ENCODE assay signal across 8 mouse cellular contexts in the genomic region with DNA sequence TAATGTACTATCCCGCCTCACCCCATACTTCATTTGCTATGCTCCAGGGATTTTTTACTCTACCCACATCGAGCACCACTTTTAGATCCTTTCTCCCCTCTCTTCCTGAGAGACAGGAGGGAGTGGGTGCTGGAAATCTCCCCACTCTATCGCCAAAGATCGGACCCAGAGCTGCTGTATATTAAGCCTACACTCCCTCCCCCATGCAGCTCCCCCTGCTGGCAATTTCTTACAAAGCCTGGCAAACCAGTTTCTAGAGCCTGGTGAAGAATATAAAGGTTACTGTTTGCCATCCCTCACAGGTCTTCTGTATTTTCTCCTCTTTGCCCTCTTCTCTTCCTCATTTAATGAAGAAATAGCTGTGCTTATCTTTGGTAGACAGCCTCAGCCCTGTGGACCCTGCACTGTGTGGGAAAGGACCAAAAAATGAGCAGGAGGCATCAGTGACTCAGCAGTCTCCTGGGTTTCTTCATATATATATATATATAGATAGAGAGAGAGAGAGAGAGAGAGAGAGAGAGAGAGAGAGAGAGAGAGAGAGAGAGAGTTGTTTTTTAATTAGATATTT. TPM values are rescaled to one million over a fixed set of nuclear protein-coding genes. Genes with fewer than 3 reads are reported as not detected.
DNase-seq lines count a peak whose midpoint lies in the region; ATAC-seq and TF ChIP-seq lines count a peak whose summit lies in the region.

No protein-coding gene starts in this region.

- H3K4me2 ChIP-seq in kidney, embryonic 16.5 days (replicated peaks; ENCODE audit: low read depth, low read length), result no peak overlapping the region

- no peaks in the 10 kb centered on the region for H3K9me3 ChIP-seq in kidney, embryonic 16.5 days (ENCODE audit: low read length)

- H3K36me3 ChIP-seq in kidney, adult 2 months (ENCODE audit: control insufficient read depth, insufficient read depth, low read length), result no peaks in the 10 kb centered on the region
- H3K36me3 ChIP-seq in kidney, embryonic 16.5 days (ENCODE audit: insufficient read depth, low read length), result no peaks in the 10 kb centered on the region

- no peaks in the 10 kb centered on the region for H3K4me1 ChIP-seq in kidney, adult 2 months (ENCODE audit: control insufficient read depth, insufficient read depth, low read length)
- no peaks in the 10 kb centered on the region for H3K4me1 ChIP-seq in kidney, embryonic 16.5 days (ENCODE audit: insufficient read depth, low read length)

- ATAC-seq in CD4-positive, CD25-positive, alpha-beta regulatory T cell, adult 4 months, result no peak
- no peak for ATAC-seq in kidney, embryonic 16.5 days (ENCODE audit: low FRiP score, low TSS enrichment)

- no peak overlapping the region for H3K4me3 ChIP-seq in kidney, adult 2 months (ENCODE audit: insufficient read depth, low read depth, low read length)
- H3K4me3 ChIP-seq in kidney, embryonic 16.5 days (ENCODE audit: low read length), result no peak overlapping the region

- DNase-seq in CD4-positive, CD25-positive, alpha-beta regulatory T cell, adult 2 months (ENCODE audit: low read depth, low spot score), result peak; percentile 38
- no peak for DNase-seq in kidney, adult 2 months
- peak; percentile 40 for DNase-seq in NIH3T3 (ENCODE audit: low read depth)
- peak; percentile 28 for DNase-seq in induced T-regulatory cell, adult 2 months (ENCODE audit: low read depth)
- peak; percentile 26 for DNase-seq in right cerebral cortex, adult 18-20 months
- no peak for DNase-seq in layer of hippocampus, adult 8-10 months (ENCODE audit: low spot score in 2 of 2)

- 37% methylated on average over 4 of the region's 4 CpGs for WGBS in kidney, adult 2 months
- 26% methylated on average over 4 of the region's 4 CpGs for WGBS in kidney, embryonic 16.5 days

- no peak for TF ChIP-seq POLR2A in kidney, adult 2 months (IDR thresholded peaks at IDR 0.05; ENCODE audit: low read depth, low read length)

- H3K27ac ChIP-seq in kidney, adult 2 months (ENCODE audit: insufficient read depth, low read depth, low read length), result no peak overlapping the region
- no peak overlapping the region for H3K27ac ChIP-seq in kidney, embryonic 16.5 days (ENCODE audit: low read length)

- TF ChIP-seq CTCF in kidney, adult 2 months (conservative IDR thresholded peaks at IDR 0.05; ENCODE audit: insufficient read depth, insufficient read length, low read depth, low read length), result peak; percentile 40

- H3K27me3 ChIP-seq in kidney, adult 2 months (replicated peaks; ENCODE audit: control insufficient read depth, insufficient read depth, low read length), result no peaks in the 10 kb centered on the region
- H3K27me3 ChIP-seq in kidney, embryonic 16.5 days (ENCODE audit: insufficient read depth, low read length), result no peaks in the 10 kb centered on the region

- no peak overlapping the region for H3K9ac ChIP-seq in kidney, embryonic 16.5 days (replicated peaks; ENCODE audit: low read length)

RNA-seq across cellular contexts. Expression of gene Nqo2, which starts 22.2 kb away (rescaled TPM):
- polyA plus RNA-seq in CD4-positive, CD25-positive, alpha-beta regulatory T cell, adult 4 months (2017; shearing (Covaris generic)), result 1 to 10 TPM; 6.9 to 9.8 TPM
- 14.6 and 21.2 TPM in 2 replicates for polyA plus RNA-seq in kidney, adult 2 months (2012; rRNA removed)
- 29.6 and 31.0 TPM in 2 replicates for polyA plus RNA-seq in kidney, embryonic 16.5 days (2015; fragmentation: Nextera tagmentation; extraction: Ambion mirVana)
- total RNA-seq in layer of hippocampus, adult 8-10 months (2022), result 1 to 10 TPM; 5.8 to 9.3 (median 7.3) TPM

RNA-seq across cellular contexts. Expression of gene Serpinb6c, which starts 36.8 kb away (rescaled TPM):
- under 1 TPM in 1 of 2 experiments, not detected in 1; 0.48 TPM for polyA plus RNA-seq in CD4-positive, CD25-positive, alpha-beta regulatory T cell, adult 4 months (2017; shearing (Covaris generic))
- 0.11 TPM in 1 of 2 replicates, not detected in the other for polyA plus RNA-seq in kidney, adult 2 months (2012; rRNA removed)
- polyA plus RNA-seq in kidney, embryonic 16.5 days (2015; fragmentation: Nextera tagmentation; extraction: Ambion mirVana), result 0.15 and 0.27 TPM in 2 replicates
- under 1 TPM in 3 of 4 experiments, not detected in 1; 0.36 to 0.71 (median 0.57) TPM for total RNA-seq in layer of hippocampus, adult 8-10 months (2022)

RNA-seq across cellular contexts. Expression of gene Ripk1, which starts 59.9 kb away (rescaled TPM):
- 10 to 100 TPM; 10.4 to 18.0 TPM for polyA plus RNA-seq in CD4-positive, CD25-positive, alpha-beta regulatory T cell, adult 4 months (2017; shearing (Covaris generic))
- polyA plus RNA-seq in kidney, adult 2 months (2012; rRNA removed), result 7.4 and 7.6 TPM in 2 replicates
- polyA plus RNA-seq in kidney, embryonic 16.5 days (2015; fragmentation: Nextera tagmentation; extraction: Ambion mirVana), result 18.0 and 19.4 TPM in 2 replicates
- 1 to 10 TPM; 6.8 to 8.9 (median 7.8) TPM for total RNA-seq in layer of hippocampus, adult 8-10 months (2022)

Comparison
In these comparisons a context has a peak if more than half of its experiments do, and no peak if none do; other contexts are left out.
1. DNase-seq: peak in CD4-positive, CD25-positive, alpha-beta regulatory T cell, adult 2 months (single experiment), NIH3T3 (single experiment), induced T-regulatory cell, adult 2 months (single experiment) and right cerebral cortex, adult 18-20 months (single experiment); none in kidney, adult 2 months (single experiment) and layer of hippocampus, adult 8-10 months (0 of 2).